Mouse (Mus musculus) testis, postnatal 10 days (tissue): ENCODE data around the gene Cdca7l.
"Not testable (repeated sequence)": the region's sequence is repeated elsewhere in the genome, so short reads cannot be mapped to it uniquely, and the experiment has no call there.

Source experiments
- DNase-seq: peaks from one replicate; pipeline ENCODE4 v3.0.0; 2021; ENCODE audit warnings: low spot score

Gene Cdca7l

GRCm38 (mm10) chr12:117862655-117863054 lies 58.6 kb downstream of the Cdca7l start:
- DNase-seq, result no peak

DNA sequence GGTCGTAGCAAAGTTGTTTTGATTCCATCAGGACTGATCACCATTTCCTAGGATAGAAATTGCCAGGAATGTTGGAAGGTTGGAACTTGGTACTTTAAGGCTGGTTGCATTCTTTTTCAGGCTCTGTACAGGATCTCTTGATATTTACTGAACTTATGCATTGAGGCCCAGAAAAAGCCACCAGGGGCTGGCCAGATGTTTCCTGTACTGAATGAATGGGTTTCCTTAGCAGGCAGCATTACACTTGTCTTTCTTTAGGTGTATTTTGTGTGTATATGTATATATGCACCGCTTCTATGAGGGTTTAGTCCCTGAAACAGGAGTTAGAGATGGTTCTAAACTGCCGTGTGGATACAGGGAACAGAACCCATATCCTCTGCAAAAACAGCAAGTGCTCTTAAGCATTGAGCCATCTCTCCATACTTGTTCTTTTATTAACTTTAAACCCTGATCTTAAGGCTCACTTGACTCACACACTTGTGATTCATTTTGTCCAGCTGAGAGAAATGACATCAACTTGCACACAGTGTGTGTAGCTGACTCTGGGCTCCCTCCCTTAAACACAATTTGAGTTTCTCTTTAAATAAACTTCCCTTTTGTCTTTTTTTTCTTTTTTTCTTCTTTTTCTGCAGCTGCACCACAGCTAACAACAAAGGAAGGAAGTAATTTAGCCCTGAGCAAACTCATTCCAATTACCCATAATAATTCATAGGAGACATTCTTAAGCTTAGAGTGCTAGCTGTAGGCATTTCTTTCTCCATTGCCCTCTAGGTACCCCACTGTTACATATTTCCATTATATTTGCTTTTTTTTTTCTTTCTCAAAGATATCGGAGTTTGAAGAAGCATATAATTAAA lies 63.8 kb downstream of the Cdca7l start:
- no peak for DNase-seq

DNA sequence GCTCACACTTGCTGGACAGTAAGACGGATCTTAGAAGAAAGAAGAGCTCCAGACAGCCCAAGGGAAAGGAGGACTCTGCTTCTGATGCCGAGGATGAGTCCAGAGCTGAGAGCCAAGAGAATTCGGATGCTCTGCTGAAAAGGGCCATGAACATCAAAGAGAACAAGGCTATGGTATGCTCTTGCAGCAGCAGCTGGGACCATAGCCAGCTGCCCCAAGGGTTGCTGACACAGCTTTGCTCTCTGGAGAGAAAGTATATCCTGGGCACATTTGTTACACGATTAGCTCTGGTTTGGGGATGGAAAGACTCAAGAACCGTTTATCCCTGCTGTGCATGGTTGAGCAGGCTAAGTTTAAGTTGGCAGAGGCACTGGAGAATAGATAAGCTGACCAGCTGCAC lies 68.2 kb downstream of the Cdca7l start:
- DNase-seq, result no peak

DNA sequence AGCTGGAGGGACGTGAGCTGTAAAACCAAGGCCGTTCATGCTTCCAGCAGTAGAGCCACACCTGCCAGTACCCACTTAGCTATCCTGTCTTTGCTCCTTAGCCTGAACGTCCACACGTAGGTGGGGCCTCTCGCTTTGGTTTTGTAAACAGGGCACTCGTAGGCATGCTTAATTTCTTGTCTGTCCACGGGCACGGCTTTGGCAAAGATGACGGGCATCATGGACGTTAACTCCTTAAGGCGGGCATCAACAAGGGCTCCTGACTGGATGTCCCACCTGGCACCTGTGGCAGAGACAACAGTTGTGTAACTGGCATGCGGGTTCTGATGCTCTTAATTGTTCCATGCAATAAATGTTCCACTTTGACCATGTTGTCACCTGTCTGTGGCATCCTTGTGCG lies 74.3 kb downstream of the Cdca7l start:
- DNase-seq, result no peak

DNA sequence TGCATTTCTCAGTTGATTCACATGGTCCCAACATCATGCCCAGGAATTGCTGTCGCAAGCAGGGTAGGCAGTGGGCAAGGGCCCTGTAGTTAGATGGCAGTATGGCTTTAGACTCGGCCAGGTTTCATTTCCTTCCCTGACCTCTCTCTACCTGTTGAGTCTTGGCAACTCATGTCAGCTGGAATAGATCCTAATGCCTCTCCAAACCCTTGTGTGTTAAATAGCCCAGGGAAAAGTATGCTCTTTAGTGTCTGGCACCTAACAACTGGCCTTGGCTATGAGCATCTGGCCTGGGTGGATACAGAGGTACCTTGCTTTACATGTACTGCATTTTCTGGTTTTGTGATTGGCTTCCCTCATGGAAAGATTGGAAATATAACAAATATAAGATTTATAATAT lies 80.5 kb downstream of the Cdca7l start:
- no peak for DNase-seq

- no peak for DNase-seq
Observed at GRCm38 (mm10) chr12:117887422-117887821, 83.3 kb downstream of the Cdca7l start.

DNA sequence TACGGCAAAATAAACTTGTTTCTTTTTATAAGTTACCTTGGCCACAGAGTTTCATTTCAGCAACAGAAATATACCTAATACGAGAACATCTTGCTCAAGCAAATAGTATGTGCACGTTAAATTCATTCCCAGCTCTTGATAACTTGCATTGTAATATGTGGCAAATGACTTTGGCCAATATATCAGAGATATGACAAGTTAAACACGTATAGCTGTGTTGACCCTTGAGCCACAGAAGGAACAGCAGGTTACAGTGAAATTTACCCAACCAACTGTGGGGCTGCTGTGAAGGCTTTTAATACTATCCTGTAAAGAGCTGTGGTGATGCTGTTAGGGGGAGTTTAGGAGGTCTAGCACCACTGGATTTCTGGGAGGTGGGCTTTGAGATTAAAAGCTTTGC lies 96.7 kb downstream of the Cdca7l start:
- not testable (repeated sequence) for DNase-seq

GRCm38 (mm10) chr12:117901352-117901751 lies 97.3 kb downstream of the Cdca7l start:
- DNase-seq, result not testable (repeated sequence)

GRCm38 (mm10) chr12:117903671-117904070 lies 99.6 kb downstream of the Cdca7l start:
- no peak for DNase-seq

GRCm38 (mm10) chr12:117905232-117905840 lies 101.2 kb downstream of the Cdca7l start:
- DNase-seq, result not testable (repeated sequence)

DNA sequence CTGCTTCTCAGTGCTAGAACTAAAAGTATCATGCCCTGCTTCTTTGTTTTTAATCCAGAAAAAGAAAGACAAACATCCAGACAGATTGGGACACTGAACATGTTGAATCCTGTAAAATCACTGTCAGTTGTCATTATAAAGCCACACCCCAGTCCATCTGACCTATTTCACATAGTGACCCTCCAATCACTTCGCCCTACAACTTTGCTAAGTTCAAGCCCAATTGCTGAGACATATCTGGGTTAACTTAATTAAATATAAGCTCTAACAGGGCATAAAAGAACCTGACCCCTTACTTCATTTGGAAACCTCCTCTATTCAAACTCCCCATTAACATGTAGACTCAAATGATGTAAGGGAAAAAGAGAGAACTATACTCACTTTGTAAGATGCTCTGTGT lies 107.3 kb downstream of the Cdca7l start:
- DNase-seq, result no peak

DNA sequence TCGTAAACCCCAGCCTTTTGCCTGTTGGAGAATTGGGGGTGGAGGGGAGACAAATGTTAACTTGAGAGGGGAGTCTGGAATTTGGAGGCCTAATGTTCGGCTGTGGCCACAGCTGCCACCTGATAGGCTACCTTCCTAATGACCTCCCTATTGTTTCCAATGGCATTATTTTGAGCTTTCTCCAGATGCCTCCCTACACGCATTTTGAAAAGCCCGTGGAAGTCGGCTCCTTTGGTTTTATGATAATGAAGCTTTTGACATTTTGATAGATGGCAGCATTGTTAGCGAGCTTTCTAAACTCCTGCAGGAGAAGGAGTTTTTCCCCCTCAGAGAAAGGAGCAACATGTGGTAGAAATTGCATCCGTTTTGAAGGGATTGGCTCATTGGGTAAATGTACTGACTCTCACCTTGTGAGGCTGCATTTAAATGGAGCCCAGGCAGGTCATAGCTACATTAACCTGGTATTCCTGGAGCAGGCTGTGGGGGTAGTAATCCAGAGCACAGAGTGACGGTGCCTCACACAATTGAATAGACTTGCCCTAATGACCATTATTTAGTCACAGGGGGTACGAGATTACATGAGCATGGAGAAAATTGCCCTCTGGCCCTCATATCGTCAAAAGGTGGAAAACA lies 110.6 kb downstream of the Cdca7l start:
- no peak for DNase-seq

DNA sequence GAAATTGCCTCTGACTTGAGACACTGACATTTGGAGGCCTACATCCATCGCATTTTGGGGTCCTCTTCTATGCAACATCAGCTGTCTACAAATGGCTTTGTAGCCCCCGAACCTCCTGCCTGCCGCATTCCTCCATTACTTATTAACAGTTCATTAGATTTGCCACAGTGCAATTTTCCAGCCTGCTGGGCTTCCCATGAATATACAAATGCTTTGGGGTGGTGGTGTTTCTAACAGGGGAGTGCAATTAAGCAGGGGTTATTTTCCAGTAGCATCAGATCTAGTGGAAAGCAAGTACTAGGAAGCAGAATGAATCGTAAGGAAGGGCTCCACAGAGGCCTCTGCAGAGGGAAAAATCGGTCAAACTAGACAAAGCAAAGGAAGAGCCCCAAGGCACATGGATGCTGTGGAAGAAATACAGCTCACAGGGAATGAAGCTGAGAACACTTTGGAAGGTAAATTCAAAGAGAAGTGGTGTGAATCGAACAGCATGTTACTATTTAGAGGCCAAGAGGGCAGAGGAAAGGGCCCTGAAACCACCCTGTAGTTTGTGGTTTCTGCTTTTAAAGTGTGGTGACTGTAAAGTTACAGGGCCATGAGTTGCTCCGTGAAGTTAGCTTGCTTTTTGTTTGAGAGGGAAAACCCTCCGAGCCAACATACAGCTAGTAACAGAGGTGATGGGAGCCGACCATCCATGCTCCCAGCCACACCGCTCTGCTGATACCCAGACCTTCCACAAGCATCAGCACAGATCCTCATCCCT lies 111.9 kb downstream of the Cdca7l start:
- DNase-seq, result no peak
